Mouse (Mus musculus): ENCODE measurements around the gene Tinagl1. TPM values are rescaled to one million over a fixed set of nuclear protein-coding genes. Genes with fewer than 3 reads are reported as not detected.

Tinagl1 gene
- polyA plus RNA-seq, 1 experiment from 2014 or later, result 32.9 TPM

- ATAC-seq (ENCODE audit: low read depth), result no peak
- peaks cover 72% of the 10 kb centered on the region for H3K27me3 ChIP-seq
These were observed 7.1 kb downstream of the Tinagl1 start for GRCm38 (mm10) chr4:130167814-130168213.

GRCm38 (mm10) chr4:130167321-130167720, 7.6 kb downstream of the Tinagl1 start:
- WGBS (ENCODE audit: insufficient replicate concordance), result 41% methylated on average over 22 of the region's 22 CpGs
- H3K4me1 ChIP-seq (replicated peaks), result peaks cover 40% of the 10 kb centered on the region
- no peak for DNase-seq
- ATAC-seq (ENCODE audit: low read depth), result no peak
- H3K9ac ChIP-seq, result no peak overlapping the region
- peak overlapping the region; percentile 21 for H3K4me2 ChIP-seq
- H3K4me3 ChIP-seq (replicated peaks), result no peak overlapping the region
- H3K27me3 ChIP-seq, result peaks cover 77% of the 10 kb centered on the region
- H3K36me3 ChIP-seq, result peaks cover 27% of the 10 kb centered on the region; the same call in 1 of the 2 replicates
- no peaks in the 10 kb centered on the region for H3K9me3 ChIP-seq (replicated peaks)
- H3K27ac ChIP-seq, result no peak overlapping the region

More at GRCm38 (mm10) chr4:130167814-130168213, 7.1 kb downstream of the Tinagl1 start:
- Histone ChIP-seq H3K9ac (no peak overlapping the region), H3K4me1 (replicated peaks) (peaks cover 45% of the 10 kb centered on the region), H3K36me3 (peaks cover 27% of the 10 kb centered on the region; the same call in 1 of the 2 replicates), H3K4me2 (peak overlapping the region; percentile 21), H3K4me3 (replicated peaks) (no peak overlapping the region), H3K27ac (no peak overlapping the region), H3K9me3 (replicated peaks) (no peaks in the 10 kb centered on the region)
- WGBS (ENCODE audit: insufficient replicate concordance), result 30% methylated on average over 9 of the region's 9 CpGs
- DNase-seq, result no peak

- DNase-seq (no peak), ATAC-seq (ENCODE audit: low read depth) (no peak)
- Histone ChIP-seq H3K4me3 (replicated peaks) (no peak overlapping the region), H3K9me3 (replicated peaks) (no peaks in the 10 kb centered on the region), H3K9ac (no peak overlapping the region), H3K27me3 (peaks cover 81% of the 10 kb centered on the region), H3K27ac (no peak overlapping the region), H3K4me1 (replicated peaks) (peaks cover 33% of the 10 kb centered on the region), H3K36me3 (peaks cover 27% of the 10 kb centered on the region; the same call in 1 of the 2 replicates), H3K4me2 (no peak overlapping the region)
- 71% methylated on average over 8 of the region's 8 CpGs for WGBS (ENCODE audit: insufficient replicate concordance)
These were observed 8.3 kb downstream of the Tinagl1 start for GRCm38 (mm10) chr4:130166592-130166991.

GRCm38 (mm10) chr4:130166061-130166460, 8.9 kb downstream of the Tinagl1 start:
- peaks cover 28% of the 10 kb centered on the region for H3K4me1 ChIP-seq (replicated peaks)
- no peak overlapping the region for H3K9ac ChIP-seq
- no peaks in the 10 kb centered on the region for H3K9me3 ChIP-seq (replicated peaks)
- no peak overlapping the region for H3K27ac ChIP-seq
- ATAC-seq (ENCODE audit: low read depth) (no peak), DNase-seq (no peak)
- WGBS (ENCODE audit: insufficient replicate concordance), result 65% methylated on average over 18 of the region's 18 CpGs
- peaks cover 27% of the 10 kb centered on the region; the same call in 1 of the 2 replicates for H3K36me3 ChIP-seq
- H3K4me2 ChIP-seq, result no peak overlapping the region
- no peak overlapping the region for H3K4me3 ChIP-seq (replicated peaks)
- H3K27me3 ChIP-seq, result peaks cover 80% of the 10 kb centered on the region

- H3K4me3 ChIP-seq (replicated peaks), result no peak overlapping the region
- H3K4me1 ChIP-seq (replicated peaks), result peaks cover 23% of the 10 kb centered on the region
- peaks cover 25% of the 10 kb centered on the region; the same call in 1 of the 2 replicates for H3K36me3 ChIP-seq
- H3K4me2 ChIP-seq, result no peak overlapping the region
- H3K27ac ChIP-seq, result no peak overlapping the region; the same call in 1 of the 2 replicates
- no peaks in the 10 kb centered on the region for H3K9me3 ChIP-seq (replicated peaks)
- WGBS (ENCODE audit: insufficient replicate concordance), result 68% methylated on average over 6 of the region's 6 CpGs
- peaks cover 78% of the 10 kb centered on the region for H3K27me3 ChIP-seq
- DNase-seq, result no peak
- no peak for ATAC-seq (ENCODE audit: low read depth)
- no peak overlapping the region for H3K9ac ChIP-seq
These were observed 10.8 kb downstream of the Tinagl1 start for GRCm38 (mm10) chr4:130164121-130164520.

GRCm38 (mm10) chr4:130163391-130163861, 11.5 kb downstream of the Tinagl1 start:
- H3K9ac ChIP-seq, result no peak overlapping the region
- 0 out of 2 replicates have a peak overlapping the region, but pooled peaks have one; percentile 18 for H3K4me3 ChIP-seq (replicated peaks)
- H3K27ac ChIP-seq, result no peak overlapping the region; the same call in 1 of the 2 replicates
- H3K4me2 ChIP-seq, result peak overlapping the region; percentile 33
- DNase-seq (no peak), ATAC-seq (ENCODE audit: low read depth) (no peak)
- H3K9me3 ChIP-seq (replicated peaks), result no peaks in the 10 kb centered on the region
- 4% methylated on average over 19 of the region's 20 CpGs for WGBS (ENCODE audit: insufficient replicate concordance)
- H3K27me3 ChIP-seq, result peaks cover 71% of the 10 kb centered on the region
- peaks cover 16% of the 10 kb centered on the region for H3K4me1 ChIP-seq (replicated peaks)
- peaks cover 18% of the 10 kb centered on the region; the same call in 1 of the 2 replicates for H3K36me3 ChIP-seq

- ATAC-seq (ENCODE audit: low read depth) (no peak), DNase-seq (no peak)
- H3K36me3 ChIP-seq, result peaks cover 7% of the 10 kb centered on the region; the same call in 1 of the 2 replicates
- H3K9ac ChIP-seq, result no peak overlapping the region
- no peak overlapping the region for H3K4me2 ChIP-seq
- H3K27me3 ChIP-seq, result peaks cover 53% of the 10 kb centered on the region
- peaks cover 7% of the 10 kb centered on the region for H3K4me1 ChIP-seq (replicated peaks)
- no peak overlapping the region for H3K4me3 ChIP-seq (replicated peaks)
- 23% methylated on average over 4 of the region's 4 CpGs for WGBS (ENCODE audit: insufficient replicate concordance)
- H3K27ac ChIP-seq, result no peak overlapping the region
- no peaks in the 10 kb centered on the region for H3K9me3 ChIP-seq (replicated peaks)
These were observed 13.6 kb downstream of the Tinagl1 start for GRCm38 (mm10) chr4:130161349-130161748.

- no peak overlapping the region for H3K9ac ChIP-seq
- ATAC-seq (ENCODE audit: low read depth), result no peak
- no peak overlapping the region for H3K27ac ChIP-seq
- no peak for DNase-seq
- H3K27me3 ChIP-seq, result peaks cover 30% of the 10 kb centered on the region
- WGBS (ENCODE audit: insufficient replicate concordance), result 36% methylated on average over 12 of the region's 12 CpGs
- H3K4me1 ChIP-seq (replicated peaks), result no peaks in the 10 kb centered on the region
- H3K36me3 ChIP-seq, result no peaks in the 10 kb centered on the region
- H3K9me3 ChIP-seq (replicated peaks), result no peaks in the 10 kb centered on the region
- no peak overlapping the region for H3K4me2 ChIP-seq
- no peak overlapping the region for H3K4me3 ChIP-seq (replicated peaks)
These were observed 18.0 kb downstream of the Tinagl1 start for GRCm38 (mm10) chr4:130156812-130157371.

GRCm38 (mm10) chr4:130154250-130154649, 20.7 kb downstream of the Tinagl1 start:
- Histone ChIP-seq H3K36me3 (no peaks in the 10 kb centered on the region), H3K27ac (no peak overlapping the region), H3K9ac (no peak overlapping the region), H3K4me1 (replicated peaks) (no peaks in the 10 kb centered on the region), H3K4me2 (no peak overlapping the region), H3K4me3 (replicated peaks) (no peak overlapping the region), H3K27me3 (peaks cover 33% of the 10 kb centered on the region), H3K9me3 (replicated peaks) (no peaks in the 10 kb centered on the region)
- ATAC-seq (ENCODE audit: low read depth) (no peak), DNase-seq (no peak)
- WGBS (ENCODE audit: insufficient replicate concordance), result 69% methylated on average over 3 of the region's 3 CpGs

GRCm38 (mm10) chr4:130148405-130148804, 26.5 kb downstream of the Tinagl1 start:
- Histone ChIP-seq H3K36me3 (no peaks in the 10 kb centered on the region), H3K27ac (no peak overlapping the region), H3K4me3 (replicated peaks) (no peak overlapping the region), H3K9me3 (replicated peaks) (no peaks in the 10 kb centered on the region), H3K4me2 (no peak overlapping the region), H3K4me1 (replicated peaks) (no peaks in the 10 kb centered on the region), H3K27me3 (peaks cover 40% of the 10 kb centered on the region), H3K9ac (no peak overlapping the region)
- whole genome bisulfite sequencing (ENCODE audit: insufficient replicate concordance), result 31% methylated on average over 10 of the region's 10 CpGs
- ATAC-seq (ENCODE audit: low read depth) (no peak), DNase-seq (no peak)

GRCm38 (mm10) chr4:130141786-130142185, 33.1 kb downstream of the Tinagl1 start:
- WGBS (ENCODE audit: insufficient replicate concordance), result 48% methylated on average over 3 of the region's 3 CpGs
- Histone ChIP-seq H3K9me3 (replicated peaks) (no peaks in the 10 kb centered on the region), H3K27me3 (peaks cover 64% of the 10 kb centered on the region), H3K4me1 (replicated peaks) (0 out of 2 replicates have a peak, but pooled peaks cover 9% of the 10 kb centered on the region), H3K27ac (no peak overlapping the region), H3K4me3 (replicated peaks) (no peak overlapping the region), H3K4me2 (no peak overlapping the region), H3K36me3 (no peaks in the 10 kb centered on the region), H3K9ac (no peak overlapping the region)
- ATAC-seq (ENCODE audit: low read depth), result no peak
- DNase-seq, result no peak

GRCm38 (mm10) chr4:130140992-130141402, 33.9 kb downstream of the Tinagl1 start:
- H3K36me3 ChIP-seq, result no peaks in the 10 kb centered on the region
- DNase-seq, result no peak
- no peak for ATAC-seq (ENCODE audit: low read depth)
- H3K9ac ChIP-seq, result no peak overlapping the region
- H3K9me3 ChIP-seq (replicated peaks), result no peaks in the 10 kb centered on the region
- WGBS (ENCODE audit: insufficient replicate concordance), result 40% methylated on average over 9 of the region's 9 CpGs
- H3K4me2 ChIP-seq, result no peak overlapping the region
- no peak overlapping the region for H3K4me3 ChIP-seq (replicated peaks)
- no peak overlapping the region for H3K27ac ChIP-seq
- H3K27me3 ChIP-seq, result peaks cover 71% of the 10 kb centered on the region
- H3K4me1 ChIP-seq (replicated peaks), result 0 out of 2 replicates have a peak, but pooled peaks cover 9% of the 10 kb centered on the region

Data from liver, embryonic 13.5 days (tissue).